Mouse (Mus musculus) forebrain, embryonic 14.5 days (tissue): ENCODE results near the gene Tm4sf20. TPM values are rescaled to one million over a fixed set of nuclear protein-coding genes. Genes with fewer than 3 reads are reported as not detected.

Experiments
- ATAC-seq: fragments of 200-750 bp; cut with Nextera tagmentation; 2 replicates; pipeline ENCODE4 v1.8.0; 2017; ENCODE audit warnings: mild to moderate bottlenecking, moderate library complexity
- DNase-seq: peaks from one replicate; pipeline ENCODE4 v3.0.0-alpha.2; 2015; ENCODE audit warnings: low spot score
- H3K27ac ChIP-seq: fragments of 300-500 bp; sonication (generic); 2 replicates; pipeline ENCODE4 v1.5.1; 2014; ENCODE audit warnings: low read depth, mild to moderate bottlenecking, control low read depth, low read length, moderate library complexity
- H3K27me3 ChIP-seq: fragments of 300-500 bp; sonication (generic); replicated peaks from 2 replicates; pipeline ENCODE4 v1.6.1; 2014; ENCODE audit warnings: low read length, control low read depth, mixed read lengths; ENCODE audit not compliant: control insufficient read depth, insufficient read depth
- H3K36me3 ChIP-seq: fragments of 300-500 bp; sonication (generic); 2 replicates; pipeline ENCODE4 v1.6.1; 2014; ENCODE audit warnings: low read length, control low read depth; ENCODE audit not compliant: control insufficient read depth, insufficient read depth
- H3K4me1 ChIP-seq: fragments of 300-500 bp; sonication (generic); 2 replicates; pipeline ENCODE4 v1.6.1; 2014; ENCODE audit warnings: antibody characterized with exemption, low read length, control low read depth; ENCODE audit not compliant: control insufficient read depth, insufficient read depth
- H3K4me2 ChIP-seq: fragments of 300-500 bp; sonication (generic); 2 replicates; pipeline ENCODE4 v1.6.1; 2014; ENCODE audit warnings: mild to moderate bottlenecking, control low read depth, low read length
- H3K4me3 ChIP-seq: fragments of 300-500 bp; sonication (generic); 2 replicates; pipeline ENCODE4 v1.5.1; 2014; ENCODE audit warnings: low read depth, low read length, control low read depth
- H3K9ac ChIP-seq: fragments of 300-500 bp; sonication (generic); 2 replicates; pipeline ENCODE4 v1.6.1; 2014; ENCODE audit warnings: mild to moderate bottlenecking, low read length, control low read depth, moderate library complexity
- H3K9me3 ChIP-seq: fragments of 300-500 bp; sonication (generic); replicated peaks from 2 replicates; pipeline ENCODE4 v1.6.1; 2016; ENCODE audit warnings: low read length, control low read depth, mixed read lengths; ENCODE audit not compliant: control insufficient read depth
- WGBS: fragments of 180-500 bp; shearing (Covaris S2); extraction: QIAGEN DNeasy Blood & Tissue Kit; methylation state at CpG from one replicate; pipeline ENCODE4 v1.1.7; 2014; 5-methylcytosine and 5-hydroxymethylcytosine counted together
- polyA plus RNA-seq: library from polyadenylated mRNA; unstranded; fragments of >200 nt; fragmentation: Nextera tagmentation; extraction: Ambion mirVana; gene quantifications from 2 replicates; pipeline ENCODE4 v1.2.1, GENCODE M21; 2014

The Tm4sf20 gene
- polyA plus RNA-seq, 1 experiment from 2014 or later, result not detected

GRCm38 (mm10) chr1:82766641-82767040 is 1.6 kb downstream of the Tm4sf20 start:
- H3K4me2 ChIP-seq, result no peak overlapping the region
- no peaks in the 10 kb centered on the region for H3K27me3 ChIP-seq
- no peaks in the 10 kb centered on the region for H3K4me1 ChIP-seq
- no peak for DNase-seq
- WGBS, result 89% methylated on average over 4 of the region's 4 CpGs
- no peak overlapping the region for H3K9ac ChIP-seq
- H3K36me3 ChIP-seq, result no peaks in the 10 kb centered on the region
- no peaks in the 10 kb centered on the region for H3K9me3 ChIP-seq
- no peak overlapping the region for H3K4me3 ChIP-seq
- H3K27ac ChIP-seq, result no peak overlapping the region
- ATAC-seq, result no peak

- no peak overlapping the region for H3K27ac ChIP-seq
- H3K4me2 ChIP-seq, result no peak overlapping the region
- no peak for ATAC-seq
- no peaks in the 10 kb centered on the region for H3K9me3 ChIP-seq
- WGBS, result 77% methylated on average over 1 of the region's 1 CpGs
- no peaks in the 10 kb centered on the region for H3K36me3 ChIP-seq
- no peak overlapping the region for H3K4me3 ChIP-seq
- H3K4me1 ChIP-seq, result no peaks in the 10 kb centered on the region
- H3K27me3 ChIP-seq, result no peaks in the 10 kb centered on the region
- H3K9ac ChIP-seq, result no peak overlapping the region
- no peak for DNase-seq
Measured at GRCm38 (mm10) chr1:82766227-82766626, 2.0 kb downstream of the Tm4sf20 start.

- no peak overlapping the region for H3K4me3 ChIP-seq
- no peaks in the 10 kb centered on the region for H3K9me3 ChIP-seq
- WGBS, result 91% methylated on average over 1 of the region's 1 CpGs
- DNase-seq (no peak), ATAC-seq (no peak)
- H3K9ac ChIP-seq, result no peak overlapping the region
- H3K27me3 ChIP-seq, result no peaks in the 10 kb centered on the region
- H3K36me3 ChIP-seq, result no peaks in the 10 kb centered on the region
- H3K4me1 ChIP-seq, result no peaks in the 10 kb centered on the region
- no peak overlapping the region for H3K4me2 ChIP-seq
- no peak overlapping the region for H3K27ac ChIP-seq
Measured at GRCm38 (mm10) chr1:82762274-82762673, 6.0 kb downstream of the Tm4sf20 start.

- WGBS, result 95% methylated on average over 8 of the region's 8 CpGs
- no peak overlapping the region for H3K4me2 ChIP-seq
- H3K4me3 ChIP-seq, result no peak overlapping the region
- H3K4me1 ChIP-seq, result no peaks in the 10 kb centered on the region
- no peaks in the 10 kb centered on the region for H3K27me3 ChIP-seq
- H3K9me3 ChIP-seq, result no peaks in the 10 kb centered on the region
- no peak overlapping the region for H3K27ac ChIP-seq
- H3K36me3 ChIP-seq, result 0 out of 2 replicates have a peak, but pooled peaks cover 3% of the 10 kb centered on the region
- DNase-seq (no peak), ATAC-seq (no peak)
- H3K9ac ChIP-seq, result no peak overlapping the region
Measured at GRCm38 (mm10) chr1:82761454-82762169, 6.6 kb downstream of the Tm4sf20 start.

- WGBS, result 86% methylated on average over 1 of the region's 1 CpGs
- no peak for ATAC-seq
Measured at GRCm38 (mm10) chr1:82759520-82759919, 8.7 kb downstream of the Tm4sf20 start.

GRCm38 (mm10) chr1:82747714-82748452 is 20.4 kb downstream of the Tm4sf20 start:
- Histone ChIP-seq H3K9me3 (no peaks in the 10 kb centered on the region), H3K4me2 (no peak overlapping the region), H3K36me3 (peaks cover 36% of the 10 kb centered on the region), H3K4me1 (no peaks in the 10 kb centered on the region), H3K27ac (no peak overlapping the region), H3K4me3 (no peak overlapping the region), H3K27me3 (no peaks in the 10 kb centered on the region), H3K9ac (no peak overlapping the region)
- 76% methylated on average over 2 of the region's 2 CpGs for WGBS
- DNase-seq, result no peak
- ATAC-seq, result no peak

More at GRCm38 (mm10) chr1:82759520-82759919, 8.7 kb downstream of the Tm4sf20 start:
- H3K4me3 ChIP-seq, result no peak overlapping the region
- H3K27ac ChIP-seq, result no peak overlapping the region
- no peaks in the 10 kb centered on the region for H3K9me3 ChIP-seq
- H3K4me1 ChIP-seq, result no peaks in the 10 kb centered on the region
- no peaks in the 10 kb centered on the region for H3K27me3 ChIP-seq
- no peak overlapping the region for H3K4me2 ChIP-seq
- no peak overlapping the region for H3K9ac ChIP-seq
- peaks cover 17% of the 10 kb centered on the region; the same call in 1 of the 2 replicates for H3K36me3 ChIP-seq
- DNase-seq, result peak; percentile 5

- DNase-seq, result peak; percentile 7
- no peak overlapping the region for H3K9ac ChIP-seq
- H3K36me3 ChIP-seq, result peaks cover 40% of the 10 kb centered on the region
- no peak overlapping the region for H3K4me3 ChIP-seq
- no peaks in the 10 kb centered on the region for H3K9me3 ChIP-seq
- H3K27me3 ChIP-seq, result no peaks in the 10 kb centered on the region
- 88% methylated on average over 4 of the region's 4 CpGs for WGBS
- ATAC-seq, result no peak
- H3K4me1 ChIP-seq, result no peaks in the 10 kb centered on the region
- H3K4me2 ChIP-seq, result no peak overlapping the region
- H3K27ac ChIP-seq, result no peak overlapping the region
Measured at GRCm38 (mm10) chr1:82746408-82746807, 21.9 kb downstream of the Tm4sf20 start.

- ATAC-seq (no peak), DNase-seq (no peak)
- Histone ChIP-seq H3K4me1 (no peaks in the 10 kb centered on the region), H3K4me3 (no peak overlapping the region), H3K4me2 (no peak overlapping the region), H3K9ac (no peak overlapping the region), H3K36me3 (peaks cover 44% of the 10 kb centered on the region), H3K9me3 (no peaks in the 10 kb centered on the region), H3K27ac (no peak overlapping the region), H3K27me3 (no peaks in the 10 kb centered on the region)
- WGBS, result 94% methylated on average over 3 of the region's 3 CpGs
Measured at GRCm38 (mm10) chr1:82743962-82744361, 24.3 kb downstream of the Tm4sf20 start.

GRCm38 (mm10) chr1:82741539-82741938 is 26.7 kb downstream of the Tm4sf20 start:
- DNase-seq (no peak), ATAC-seq (no peak)
- 86% methylated on average over 7 of the region's 7 CpGs for WGBS
- Histone ChIP-seq H3K27me3 (no peaks in the 10 kb centered on the region), H3K9ac (no peak overlapping the region), H3K27ac (no peak overlapping the region), H3K4me2 (no peak overlapping the region), H3K9me3 (no peaks in the 10 kb centered on the region), H3K36me3 (peaks cover 53% of the 10 kb centered on the region), H3K4me1 (no peaks in the 10 kb centered on the region), H3K4me3 (no peak overlapping the region)
